Mouse (Mus musculus) limb, embryonic 14.5 days (tissue): ENCODE measurements around the gene Gpatch2. TPM values are rescaled to one million over a fixed set of nuclear protein-coding genes. Genes with fewer than 3 reads are reported as not detected.

Source experiments
- ATAC-seq: fragments of 200-750 bp; cut with Nextera tagmentation; 2 replicates; pipeline ENCODE4 v1.8.0; 2017; ENCODE audit warnings: low read depth, moderate number of reproducible peaks, moderate TSS enrichment; ENCODE audit not compliant: low FRiP score
- DNase-seq: peaks from one replicate; pipeline ENCODE4 v3.0.0-alpha.2; 2015; ENCODE audit warnings: low spot score
- H3K27ac ChIP-seq: fragments of 300-500 bp; sonication (generic); replicated peaks from 2 replicates; pipeline ENCODE4 v1.5.1; 2014; ENCODE audit warnings: low read depth, mild to moderate bottlenecking, low read length, moderate library complexity, mixed read lengths
- H3K27me3 ChIP-seq: fragments of 300-500 bp; sonication (generic); 2 replicates; pipeline ENCODE4 v1.6.1; 2014; ENCODE audit warnings: low read length, mixed read lengths; ENCODE audit not compliant: control insufficient read depth, insufficient read depth
- H3K36me3 ChIP-seq: fragments of 300-500 bp; sonication (generic); 2 replicates; pipeline ENCODE4 v1.6.1; 2014; ENCODE audit warnings: mild to moderate bottlenecking, low read length, moderate library complexity, mixed read lengths; ENCODE audit not compliant: control insufficient read depth, insufficient read depth
- H3K4me1 ChIP-seq: fragments of 300-500 bp; sonication (generic); 2 replicates; pipeline ENCODE4 v1.6.1; 2014; ENCODE audit warnings: antibody characterized with exemption, low read length, mixed read lengths; ENCODE audit not compliant: control insufficient read depth, insufficient read depth
- H3K4me2 ChIP-seq: fragments of 300-500 bp; sonication (generic); replicated peaks from 2 replicates; pipeline ENCODE4 v1.6.1; 2014; ENCODE audit warnings: low read depth, mild to moderate bottlenecking, low read length, moderate library complexity; ENCODE audit not compliant: severe bottlenecking
- H3K4me3 ChIP-seq: fragments of 300-500 bp; sonication (generic); replicated peaks from 2 replicates; pipeline ENCODE4 v1.5.1; 2014; ENCODE audit warnings: low read length
- H3K9ac ChIP-seq: fragments of 300-500 bp; sonication (generic); 2 replicates; pipeline ENCODE4 v1.6.1; 2014; ENCODE audit warnings: mild to moderate bottlenecking, low read depth, low read length, moderate library complexity; ENCODE audit not compliant: severe bottlenecking
- H3K9me3 ChIP-seq: fragments of 300-500 bp; sonication (generic); 2 replicates; pipeline ENCODE4 v1.6.1; 2016; ENCODE audit warnings: low read length; ENCODE audit not compliant: control insufficient read depth
- POLR2A ChIP-seq: fragments of 200-500 bp; IDR thresholded peaks from 2 replicates; pipeline ENCODE4 v1.8.0; 2012; ENCODE audit warnings: inconsistent platforms, mild to moderate bottlenecking, moderate library complexity, borderline replicate concordance; ENCODE audit not compliant: insufficient read depth, insufficient read length; ENCODE audit errors: extremely low read depth
- WGBS: fragments of 180-500 bp; shearing (Covaris S2); extraction: QIAGEN DNeasy Blood & Tissue Kit; methylation state at CpG from one replicate; pipeline ENCODE4 v1.1.7; 2014; 5-methylcytosine and 5-hydroxymethylcytosine counted together
- polyA plus RNA-seq, 2 experiments: library from polyadenylated mRNA; depleted of rRNA in 1 of 2; stranded (reverse) in 1 of 2; unstranded in 1 of 2; fragments of >200 nt; fragmentation: Nextera tagmentation in 1 of 2; extraction: Ambion mirVana in 1 of 2; gene quantifications; 2 replicates each; pipeline versions ENCODE4 v1.2.1 to v1.2.3; 2012 to 2014

The Gpatch2 gene
- polyA plus RNA-seq, 2 experiments, result 17.7 to 17.8 TPM

DNA sequence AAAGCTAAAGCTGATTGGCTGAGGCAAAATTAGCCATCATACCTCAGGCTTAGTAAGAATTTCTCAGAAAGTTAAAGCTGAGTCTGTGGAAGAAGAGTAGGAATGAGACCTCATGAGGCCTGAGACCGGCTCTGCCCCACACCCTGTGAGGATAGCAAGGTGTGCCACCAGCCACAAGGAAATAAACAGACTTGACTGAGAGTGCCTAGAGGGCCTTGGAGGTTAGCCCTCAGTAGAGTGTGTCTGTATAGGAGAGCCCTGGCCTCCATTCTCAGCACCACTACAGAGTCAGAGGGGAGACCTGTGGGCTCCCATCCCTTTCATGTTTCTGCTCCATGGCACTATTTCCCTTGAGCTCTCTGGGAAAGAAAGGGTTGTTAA lies 107.9 kb downstream of the Gpatch2 start:
- no peaks in the 10 kb centered on the region for H3K27me3 ChIP-seq
- no peak for DNase-seq
- no peaks in the 10 kb centered on the region for H3K36me3 ChIP-seq
- WGBS, result 90% methylated on average over 1 of the region's 1 CpGs
- H3K27ac ChIP-seq, result no peak overlapping the region
- no peak for ATAC-seq
- H3K9ac ChIP-seq, result no peak overlapping the region
- H3K9me3 ChIP-seq, result no peaks in the 10 kb centered on the region
- no peak overlapping the region for H3K4me3 ChIP-seq
- no peaks in the 10 kb centered on the region for H3K4me1 ChIP-seq
- TF ChIP-seq POLR2A, result no peak
- no peak overlapping the region for H3K4me2 ChIP-seq

GRCm38 (mm10) chr1:187342551-187342950 lies 127.2 kb downstream of the Gpatch2 start:
- H3K27me3 ChIP-seq, result no peaks in the 10 kb centered on the region
- ATAC-seq (no peak), DNase-seq (no peak)
- no peak overlapping the region for H3K4me3 ChIP-seq
- TF ChIP-seq POLR2A, result no peak
- no peak overlapping the region for H3K4me2 ChIP-seq
- no peaks in the 10 kb centered on the region for H3K4me1 ChIP-seq
- H3K9me3 ChIP-seq, result no peaks in the 10 kb centered on the region
- H3K36me3 ChIP-seq, result peaks cover 14% of the 10 kb centered on the region
- H3K9ac ChIP-seq, result no peak overlapping the region
- WGBS, result 42% methylated on average over 2 of the region's 2 CpGs
- H3K27ac ChIP-seq, result no peak overlapping the region

- Histone ChIP-seq H3K27me3 (no peaks in the 10 kb centered on the region), H3K4me2 (no peak overlapping the region), H3K36me3 (peaks cover 33% of the 10 kb centered on the region), H3K9me3 (no peaks in the 10 kb centered on the region), H3K4me1 (no peaks in the 10 kb centered on the region), H3K27ac (no peak overlapping the region), H3K9ac (no peak overlapping the region), H3K4me3 (no peak overlapping the region)
- DNase-seq (no peak), ATAC-seq (no peak)
- WGBS, result 73% methylated on average over 5 of the region's 5 CpGs
- TF ChIP-seq POLR2A, result no peak
Observed at GRCm38 (mm10) chr1:187345156-187345555, 129.8 kb downstream of the Gpatch2 start.

GRCm38 (mm10) chr1:187346923-187347322 lies 131.6 kb downstream of the Gpatch2 start:
- H3K4me2 ChIP-seq, result no peak overlapping the region
- H3K9me3 ChIP-seq, result no peaks in the 10 kb centered on the region
- TF ChIP-seq POLR2A, result no peak
- no peaks in the 10 kb centered on the region for H3K27me3 ChIP-seq
- DNase-seq (no peak), ATAC-seq (no peak)
- no peaks in the 10 kb centered on the region for H3K4me1 ChIP-seq
- H3K36me3 ChIP-seq, result peaks cover 35% of the 10 kb centered on the region
- no peak overlapping the region for H3K4me3 ChIP-seq
- H3K9ac ChIP-seq, result no peak overlapping the region
- 91% methylated on average over 11 of the region's 11 CpGs for WGBS
- no peak overlapping the region for H3K27ac ChIP-seq

DNA sequence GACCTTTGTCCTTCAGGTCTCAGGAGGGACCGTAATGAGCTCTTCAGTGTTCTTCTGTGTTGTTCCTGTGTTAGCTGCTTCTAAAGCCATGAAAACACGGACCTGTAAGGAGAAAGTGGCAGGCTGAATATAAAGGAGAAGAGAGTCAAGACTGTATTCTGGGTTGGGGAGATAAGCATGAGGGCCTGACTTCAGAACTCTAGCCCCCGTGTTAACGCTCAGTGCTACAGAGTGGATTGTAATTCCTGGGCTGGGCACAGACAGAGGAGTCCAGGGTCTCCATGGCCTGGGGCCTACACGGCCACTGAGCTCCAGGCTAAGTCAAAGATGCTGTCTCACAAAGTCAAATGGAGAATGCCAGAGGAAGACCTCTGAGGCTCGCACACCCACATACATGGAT lies 132.3 kb downstream of the Gpatch2 start:
- no peak overlapping the region for H3K27ac ChIP-seq
- H3K9ac ChIP-seq, result no peak overlapping the region
- H3K36me3 ChIP-seq, result peaks cover 35% of the 10 kb centered on the region
- H3K27me3 ChIP-seq, result no peaks in the 10 kb centered on the region
- 90% methylated on average over 6 of the region's 6 CpGs for WGBS
- no peak overlapping the region for H3K4me2 ChIP-seq
- no peak overlapping the region for H3K4me3 ChIP-seq
- DNase-seq (no peak), ATAC-seq (no peak)
- no peaks in the 10 kb centered on the region for H3K4me1 ChIP-seq
- TF ChIP-seq POLR2A, result no peak
- H3K9me3 ChIP-seq, result no peaks in the 10 kb centered on the region
